Mouse (Mus musculus) layer of hippocampus, adult 9-11 months (tissue): ENCODE measurements at regions not wholly inside any gene's neighbourhood (a gene's known extent, or its start where the extent isn't known, plus 50 kb on each side); places are given as distances from the start of the nearest gene placed in this dataset.

Experiments
- DNase-seq: peaks from one replicate; pipeline ENCODE4 v3.0.0; 2022

DNA sequence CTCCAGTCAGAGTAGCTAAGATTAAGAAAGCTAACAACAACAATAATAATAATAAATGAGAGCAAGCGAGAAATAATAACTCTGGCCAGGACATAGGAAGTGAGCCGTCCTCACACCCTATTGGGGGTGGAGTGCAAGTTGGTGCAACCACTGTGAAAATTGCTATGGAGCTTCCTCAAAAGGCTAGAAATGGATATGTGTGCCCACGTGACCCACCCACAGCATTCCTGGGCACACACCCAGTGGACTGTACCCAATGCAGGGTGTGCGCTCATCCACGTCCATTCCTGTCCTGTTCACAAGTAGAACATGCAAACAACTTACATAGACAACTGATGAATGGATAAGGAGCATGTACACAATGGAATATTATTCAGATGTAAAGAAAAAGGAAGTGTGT lies 85.2 kb upstream of the Spred2 start:
- no peak for DNase-seq

DNA sequence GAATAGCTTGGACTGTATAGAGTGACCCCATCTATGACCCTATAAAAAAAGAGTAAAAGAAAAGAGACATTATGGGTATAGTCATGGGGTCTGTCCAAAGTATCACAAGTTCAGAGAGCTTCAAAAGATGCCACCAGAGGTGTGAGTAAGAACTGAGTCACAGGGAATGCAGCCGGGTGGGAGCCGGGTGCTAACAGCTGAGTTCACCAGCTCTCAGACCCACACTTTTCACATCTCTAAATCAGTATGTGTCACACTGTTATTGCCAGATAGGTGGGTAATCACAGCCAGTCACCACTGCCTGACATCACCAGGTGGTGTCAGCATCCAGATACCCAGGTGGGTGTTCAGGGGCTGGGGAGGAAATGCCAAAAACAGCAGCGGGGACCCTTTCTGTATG lies 81.1 kb upstream of the Spred2 start:
- no peak for DNase-seq

DNA sequence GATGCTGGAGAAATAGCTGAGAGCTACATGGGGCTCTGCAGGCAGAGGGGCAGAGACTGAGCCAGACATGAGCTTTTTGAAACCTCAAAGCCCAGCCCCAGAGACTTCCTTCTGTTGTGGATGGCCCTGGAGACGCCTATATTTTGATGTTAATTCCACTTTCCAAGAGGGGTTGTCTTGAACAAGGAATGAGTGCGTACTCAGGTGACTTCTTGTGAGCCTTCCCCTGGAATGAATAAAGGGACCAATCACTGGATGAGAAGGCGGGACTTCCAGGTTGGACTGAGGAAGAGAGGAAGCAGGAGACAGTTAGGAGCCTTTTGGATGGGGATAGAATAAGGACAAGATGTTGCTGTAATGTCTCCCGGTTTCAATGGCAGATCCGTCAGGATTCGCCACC lies 76.3 kb upstream of the Spred2 start:
- no peak for DNase-seq

DNA sequence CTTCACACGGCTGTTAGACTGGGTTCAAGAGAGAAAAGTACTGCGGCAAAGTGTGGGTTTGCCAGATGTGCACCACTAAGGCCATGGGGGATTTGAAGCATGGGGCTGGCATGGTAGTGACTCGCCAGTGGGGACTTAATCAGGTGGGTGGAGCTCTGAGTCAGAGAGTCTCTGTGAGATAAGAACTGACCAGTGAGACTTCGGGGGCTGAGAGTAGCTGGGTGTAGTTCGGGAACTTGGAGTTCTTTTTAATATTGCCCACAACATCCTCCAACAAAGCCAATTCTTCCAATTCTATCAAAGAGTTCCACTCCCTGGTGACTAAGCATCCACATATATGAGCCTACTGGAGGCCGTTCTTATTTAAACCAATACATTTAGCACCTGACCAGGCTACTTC lies 75.8 kb upstream of the Spred2 start:
- DNase-seq = no peak

DNA sequence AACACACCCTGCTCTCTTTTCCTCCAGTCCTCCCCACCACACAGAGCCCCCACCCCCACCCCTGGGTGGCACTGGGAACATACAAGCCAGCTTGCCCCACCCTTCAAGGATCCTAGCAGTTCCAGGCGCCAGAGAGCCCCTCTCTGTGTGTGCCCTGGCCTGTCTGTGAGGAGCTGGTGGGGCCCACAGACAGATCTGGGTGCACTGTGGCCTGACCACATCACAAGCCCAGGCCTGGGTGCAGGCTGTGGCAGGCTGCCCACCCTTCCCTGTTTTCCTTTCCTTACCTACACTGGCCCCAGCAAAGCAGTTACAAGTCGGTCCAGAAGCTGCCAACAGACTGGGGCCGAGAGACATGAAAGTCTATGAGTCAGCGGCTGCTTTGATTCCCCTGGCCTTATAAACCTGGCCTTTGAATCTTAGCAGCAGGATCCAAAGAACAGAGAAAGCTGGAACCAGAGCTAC lies 74.8 kb upstream of the Spred2 start:
- no peak for DNase-seq

DNA sequence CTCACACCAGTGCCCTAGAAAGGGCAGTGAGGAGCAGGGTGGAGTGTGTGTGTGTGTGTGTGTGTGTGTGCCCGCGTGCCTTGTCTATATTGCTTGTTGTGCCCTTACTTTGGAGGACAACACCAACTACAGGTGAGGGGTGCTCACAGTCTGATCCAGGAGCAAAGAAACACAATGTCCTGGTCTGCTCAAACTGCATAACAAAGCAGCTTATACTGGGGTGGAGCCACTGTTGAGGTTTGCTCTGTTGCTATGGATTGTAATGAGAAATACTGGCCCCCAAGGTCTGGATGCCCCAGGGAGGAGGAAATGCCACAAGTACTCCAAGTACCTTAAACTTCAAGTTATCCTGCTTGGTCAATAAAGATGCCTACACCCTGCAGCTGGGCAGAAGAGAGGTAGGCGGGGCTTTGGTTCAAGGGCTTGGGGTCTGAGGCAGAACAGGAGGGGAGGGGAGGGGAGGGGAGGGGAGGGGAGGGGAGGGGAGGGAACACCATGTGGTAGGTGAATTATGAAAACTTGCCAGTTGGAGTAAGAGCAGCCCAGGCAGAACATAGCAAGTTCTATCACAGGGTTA lies 74.2 kb upstream of the Spred2 start:
- no peak for DNase-seq

DNA sequence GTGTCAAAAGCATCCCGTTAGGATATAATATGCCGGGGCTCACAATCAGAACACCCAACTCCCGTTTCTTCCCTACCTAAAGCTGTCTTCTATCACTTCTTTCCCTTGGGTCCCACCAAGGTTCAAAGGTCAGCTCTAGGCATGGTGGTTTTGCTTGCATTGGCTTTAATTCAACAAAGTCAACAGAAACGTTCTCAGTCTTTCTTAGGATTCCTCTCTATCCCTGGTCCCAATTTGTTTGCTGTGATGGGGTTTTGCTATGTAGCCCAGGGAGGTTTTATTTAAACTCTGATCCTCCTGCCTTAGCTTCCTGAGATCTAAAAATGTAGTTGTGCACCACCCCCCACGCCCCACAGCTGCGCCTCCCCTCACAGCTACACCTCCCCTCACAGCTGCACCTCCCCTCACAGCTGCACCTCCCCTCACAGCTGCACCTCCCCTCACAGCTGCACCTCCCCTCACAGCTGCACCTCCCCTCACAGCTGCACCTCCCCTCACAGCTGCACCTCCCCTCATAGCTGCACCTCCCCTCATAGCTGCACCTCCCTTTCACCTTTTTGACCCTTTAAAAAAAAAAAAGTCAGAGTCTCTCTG lies 73.1 kb upstream of the Spred2 start:
- DNase-seq = no peak

DNA sequence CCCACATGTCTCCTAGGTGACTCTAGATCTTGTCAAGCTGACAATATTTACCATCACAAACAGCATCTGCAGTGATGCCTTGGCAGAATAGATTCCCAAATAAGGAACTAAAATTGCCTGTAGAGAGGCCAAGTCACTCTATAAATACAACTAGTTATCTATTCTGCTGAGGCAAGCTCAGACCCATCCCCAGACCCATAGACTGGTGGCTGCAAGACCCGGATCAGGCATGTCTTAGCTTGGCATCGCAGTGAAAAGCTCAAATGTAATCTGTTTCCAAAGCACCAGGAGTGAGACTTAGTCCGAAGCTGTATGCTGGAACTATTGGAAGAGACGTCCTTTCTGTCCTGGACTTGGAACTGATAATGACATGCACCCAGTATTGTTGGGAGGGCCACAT lies 62.6 kb upstream of the Spred2 start:
- DNase-seq = no peak

DNA sequence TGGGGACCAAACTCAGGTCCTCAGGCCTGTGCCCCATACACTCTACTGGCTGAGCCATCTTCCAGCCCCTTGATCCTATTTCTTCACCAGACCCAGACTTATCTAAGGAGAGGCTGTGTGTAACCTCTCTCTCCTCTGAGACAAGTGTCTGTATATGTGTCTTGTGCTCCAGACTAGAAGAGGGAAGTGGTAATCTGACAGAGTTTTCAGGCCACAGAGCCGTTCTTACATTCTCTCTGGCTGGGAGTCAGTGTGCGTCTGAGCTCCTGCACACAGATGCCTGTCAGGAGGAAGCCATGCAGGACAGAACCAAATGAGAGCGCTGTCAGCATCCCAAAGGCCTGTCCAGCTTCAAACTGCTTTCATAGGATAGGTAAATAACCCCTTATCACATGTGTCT lies 60.8 kb upstream of the Spred2 start:
- no peak for DNase-seq

DNA sequence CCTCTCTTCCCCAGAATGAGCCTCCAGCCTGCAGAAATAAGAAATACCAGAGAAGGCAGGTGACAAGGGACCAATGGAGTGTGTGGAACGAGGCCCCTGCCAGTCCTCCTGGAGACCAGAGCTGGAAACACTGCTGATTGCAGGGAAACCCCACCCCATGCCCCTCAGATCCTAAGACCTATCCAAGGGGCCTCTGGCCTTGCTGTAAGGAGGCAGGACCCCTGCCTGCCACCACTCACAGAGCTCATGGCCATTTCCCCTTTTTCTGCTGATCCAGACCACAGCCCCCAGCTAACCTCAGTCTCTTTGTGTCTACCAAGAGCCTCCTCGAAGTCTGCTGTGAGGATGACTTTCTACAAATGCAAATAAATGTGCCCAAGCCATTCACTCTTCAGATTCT lies 57.9 kb upstream of the Spred2 start:
- DNase-seq = no peak

DNA sequence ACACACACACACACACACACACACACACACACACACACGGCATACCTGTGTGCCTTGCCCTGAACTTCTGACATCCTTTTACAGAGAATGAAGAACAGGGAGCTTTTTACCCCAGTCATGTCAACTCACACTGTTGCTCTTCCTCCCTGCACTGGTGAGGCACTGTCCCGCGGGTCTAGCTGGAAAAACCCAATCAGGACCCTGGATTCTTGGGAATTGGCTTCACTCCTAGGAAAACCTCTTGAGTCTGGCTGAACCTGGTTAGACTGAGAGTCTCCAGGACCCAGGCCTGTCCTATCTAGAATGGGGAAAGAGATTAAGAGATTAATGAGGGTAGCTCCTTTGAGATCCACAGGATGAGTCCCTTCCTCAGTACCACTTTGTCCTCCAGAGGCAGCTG lies 54.5 kb upstream of the Spred2 start:
- DNase-seq = no peak

DNA sequence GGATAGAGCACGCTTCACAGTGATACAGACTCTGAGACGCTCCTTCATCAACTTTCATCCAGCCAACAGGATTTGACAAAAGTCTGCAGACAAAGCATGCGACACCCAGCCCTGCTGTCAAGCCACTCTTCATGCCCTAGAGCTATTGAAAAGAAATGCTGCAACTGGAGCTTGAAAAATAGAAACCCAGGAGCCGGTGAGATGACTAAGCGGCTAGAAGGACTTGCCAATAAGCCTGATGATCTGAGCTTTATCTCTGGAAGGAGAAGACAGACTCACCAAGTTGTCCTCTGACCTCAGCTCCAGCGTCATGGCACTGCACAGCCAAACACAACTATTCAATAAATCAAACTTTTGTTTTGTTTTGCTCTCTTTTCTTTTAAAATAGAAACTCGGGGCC lies 54.0 kb upstream of the Spred2 start:
- DNase-seq = no peak

DNA sequence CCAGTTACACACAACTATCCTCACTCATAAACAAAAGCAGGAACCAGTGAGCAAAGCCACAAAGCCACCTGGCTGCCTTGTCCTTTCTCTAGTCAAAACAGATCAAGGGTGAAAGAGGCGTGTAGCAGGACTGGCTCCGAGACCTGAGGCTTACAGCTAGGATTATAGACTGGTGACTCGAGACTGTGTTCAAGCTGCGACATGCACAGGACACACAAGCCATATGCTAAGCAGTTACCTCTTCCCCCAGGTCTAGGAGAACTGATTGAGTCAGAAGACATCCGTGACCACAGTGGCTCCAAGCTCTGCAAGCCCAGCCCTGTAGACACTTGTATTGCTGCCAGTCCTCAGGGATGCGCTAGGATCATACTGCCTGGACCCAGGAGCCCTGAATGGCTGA lies 50.4 kb upstream of the Spred2 start:
- no peak for DNase-seq
